Mouse (Mus musculus) brain, embryonic 14.5 days (tissue): Measurements from ENCODE around the gene Duoxa2.

Experiments used
- CTCF ChIP-seq: fragments of 200-500 bp; IDR thresholded peaks from 2 replicates; pipeline ENCODE4 v1.5.1; 2012; ENCODE audit warnings: inconsistent platforms, mild to moderate bottlenecking, moderate library complexity, borderline replicate concordance; ENCODE audit not compliant: insufficient read depth, insufficient read length; ENCODE audit errors: extremely low read depth
- POLR2A ChIP-seq: fragments of 200-500 bp; IDR thresholded peaks from 2 replicates; pipeline ENCODE4 v1.6.1; 2012; ENCODE audit warnings: mild to moderate bottlenecking, inconsistent platforms, borderline replicate concordance; ENCODE audit not compliant: poor library complexity, insufficient read depth, insufficient read length, severe bottlenecking; ENCODE audit errors: extremely low read depth

DNA sequence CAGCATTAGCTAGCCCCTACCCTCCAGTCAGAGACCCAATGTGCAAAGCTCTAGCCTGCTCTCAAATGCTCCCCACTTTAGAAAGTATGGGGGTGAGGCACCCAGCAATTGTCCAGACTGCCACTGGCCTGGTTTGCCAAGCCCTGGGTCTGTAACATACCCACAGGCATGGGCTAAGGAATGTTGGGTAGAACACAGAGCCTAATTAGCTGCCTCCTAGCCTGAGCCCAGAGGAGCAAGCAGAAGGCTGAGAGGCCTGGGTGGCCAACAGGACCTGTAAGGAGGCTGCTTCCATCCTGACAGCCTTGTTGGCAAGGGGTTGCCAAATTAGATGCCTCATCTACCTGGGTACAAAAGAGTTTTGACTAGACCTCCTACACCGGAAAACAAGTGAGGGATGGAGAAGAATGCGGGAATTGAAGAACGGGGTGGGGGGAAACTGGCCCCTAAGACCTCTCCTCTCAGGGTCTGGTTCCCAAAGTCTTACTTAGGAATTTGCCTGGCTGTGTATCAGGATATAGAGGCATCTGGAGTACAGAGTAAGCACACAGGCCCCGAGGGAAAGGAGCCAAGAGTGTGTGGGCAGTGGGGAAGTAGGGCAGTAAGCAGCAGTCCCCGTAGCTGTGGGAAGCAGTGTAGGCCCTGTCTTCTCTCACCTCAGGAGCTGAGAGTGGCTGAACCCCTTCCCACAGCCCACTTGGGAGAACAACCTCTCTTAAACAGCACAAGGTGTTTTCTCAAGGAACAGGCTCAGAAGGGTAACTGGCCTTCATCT, 52.6 kb downstream of the Duoxa2 start:
- TF ChIP-seq CTCF (no peak), POLR2A (no peak)
